Mouse (Mus musculus): ENCODE results near the gene Cox4i2. TPM values are rescaled to one million over a fixed set of nuclear protein-coding genes. Genes with fewer than 3 reads are reported as not detected.

Cox4i2 gene
- polyA plus RNA-seq, 1 experiment from 2014 or later = 5.2 TPM

- 88% methylated on average over 3 of the region's 3 CpGs for WGBS
- Histone ChIP-seq H3K4me1 (no peaks in the 10 kb centered on the region), H3K4me2 (no peak overlapping the region), H3K9ac (no peak overlapping the region), H3K27me3 (replicated peaks) (no peaks in the 10 kb centered on the region), H3K4me3 (no peak overlapping the region), H3K27ac (no peak overlapping the region), H3K36me3 (replicated peaks) (no peaks in the 10 kb centered on the region), H3K9me3 (no peaks in the 10 kb centered on the region)
- ATAC-seq (replicated peaks) = no peak
Measured at GRCm38 (mm10) chr2:152777081-152777480, 23.1 kb downstream of the Cox4i2 start.

GRCm38 (mm10) chr2:152780466-152780865, 26.5 kb downstream of the Cox4i2 start:
- Histone ChIP-seq H3K27ac (no peak overlapping the region), H3K4me3 (no peak overlapping the region), H3K36me3 (replicated peaks) (no peaks in the 10 kb centered on the region), H3K9me3 (no peaks in the 10 kb centered on the region), H3K9ac (no peak overlapping the region), H3K4me2 (no peak overlapping the region), H3K4me1 (no peaks in the 10 kb centered on the region), H3K27me3 (replicated peaks) (no peaks in the 10 kb centered on the region)
- 100% methylated on average over 2 of the region's 2 CpGs for WGBS
- ATAC-seq (replicated peaks) = no peak

GRCm38 (mm10) chr2:152781031-152781711, 27.2 kb downstream of the Cox4i2 start:
- 84% methylated on average over 3 of the region's 3 CpGs for WGBS
- H3K4me1 ChIP-seq = peaks cover 4% of the 10 kb centered on the region; the same call in 1 of the 2 replicates
- H3K4me3 ChIP-seq = no peak overlapping the region
- H3K9ac ChIP-seq = no peak overlapping the region
- H3K27ac ChIP-seq = no peak overlapping the region
- H3K4me2 ChIP-seq = no peak overlapping the region
- H3K36me3 ChIP-seq (replicated peaks) = no peaks in the 10 kb centered on the region
- no peaks in the 10 kb centered on the region for H3K27me3 ChIP-seq (replicated peaks)
- no peaks in the 10 kb centered on the region for H3K9me3 ChIP-seq
- no peak for ATAC-seq (replicated peaks)

- Histone ChIP-seq H3K27ac (no peak overlapping the region), H3K27me3 (replicated peaks) (no peaks in the 10 kb centered on the region), H3K4me1 (peaks cover 5% of the 10 kb centered on the region; the same call in 1 of the 2 replicates), H3K36me3 (replicated peaks) (no peaks in the 10 kb centered on the region), H3K9me3 (no peaks in the 10 kb centered on the region), H3K9ac (no peak overlapping the region), H3K4me2 (no peak overlapping the region), H3K4me3 (no peak overlapping the region)
- no peak for ATAC-seq (replicated peaks)
- WGBS = 89% methylated on average over 5 of the region's 5 CpGs
Measured at GRCm38 (mm10) chr2:152782656-152783055, 28.7 kb downstream of the Cox4i2 start.

- no peaks in the 10 kb centered on the region for H3K36me3 ChIP-seq (replicated peaks)
- WGBS = 96% methylated on average over 5 of the region's 5 CpGs
- H3K9ac ChIP-seq = no peak overlapping the region
- no peaks in the 10 kb centered on the region for H3K9me3 ChIP-seq
- no peaks in the 10 kb centered on the region for H3K27me3 ChIP-seq (replicated peaks)
- no peak overlapping the region for H3K4me3 ChIP-seq
- H3K27ac ChIP-seq = no peak overlapping the region
- H3K4me1 ChIP-seq = peaks cover 5% of the 10 kb centered on the region; the same call in 1 of the 2 replicates
- no peak for ATAC-seq (replicated peaks)
- no peak overlapping the region for H3K4me2 ChIP-seq
Measured at GRCm38 (mm10) chr2:152783241-152783640, 29.3 kb downstream of the Cox4i2 start.

DNA sequence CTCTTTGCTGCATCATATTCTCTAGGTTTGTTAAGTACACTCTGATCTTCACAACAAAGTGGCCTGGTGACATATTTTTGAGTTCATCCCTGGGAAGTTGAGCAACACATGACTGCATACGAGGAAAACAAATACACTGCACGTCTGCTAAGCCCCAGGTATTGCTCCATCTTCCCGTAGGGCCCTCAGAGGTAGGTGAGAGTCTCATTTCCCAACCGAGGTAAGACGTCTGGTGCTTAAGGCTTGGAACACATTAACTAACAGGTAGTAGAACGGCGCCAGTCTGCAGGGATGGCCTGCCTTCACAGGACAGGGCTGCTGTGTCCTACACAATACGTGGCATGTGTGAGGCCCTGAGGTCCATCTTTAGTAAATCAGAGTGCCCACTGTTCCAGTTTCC, 30.7 kb downstream of the Cox4i2 start:
- Histone ChIP-seq H3K27ac (0 out of 2 replicates have a peak overlapping the region, but pooled peaks have one; percentile 61), H3K9ac (no peak overlapping the region), H3K4me3 (no peak overlapping the region), H3K36me3 (replicated peaks) (no peaks in the 10 kb centered on the region), H3K9me3 (no peaks in the 10 kb centered on the region), H3K27me3 (replicated peaks) (no peaks in the 10 kb centered on the region), H3K4me2 (no peak overlapping the region), H3K4me1 (peaks cover 7% of the 10 kb centered on the region; the same call in 1 of the 2 replicates)
- no peak for ATAC-seq (replicated peaks)
- 93% methylated on average over 8 of the region's 8 CpGs for WGBS

DNA sequence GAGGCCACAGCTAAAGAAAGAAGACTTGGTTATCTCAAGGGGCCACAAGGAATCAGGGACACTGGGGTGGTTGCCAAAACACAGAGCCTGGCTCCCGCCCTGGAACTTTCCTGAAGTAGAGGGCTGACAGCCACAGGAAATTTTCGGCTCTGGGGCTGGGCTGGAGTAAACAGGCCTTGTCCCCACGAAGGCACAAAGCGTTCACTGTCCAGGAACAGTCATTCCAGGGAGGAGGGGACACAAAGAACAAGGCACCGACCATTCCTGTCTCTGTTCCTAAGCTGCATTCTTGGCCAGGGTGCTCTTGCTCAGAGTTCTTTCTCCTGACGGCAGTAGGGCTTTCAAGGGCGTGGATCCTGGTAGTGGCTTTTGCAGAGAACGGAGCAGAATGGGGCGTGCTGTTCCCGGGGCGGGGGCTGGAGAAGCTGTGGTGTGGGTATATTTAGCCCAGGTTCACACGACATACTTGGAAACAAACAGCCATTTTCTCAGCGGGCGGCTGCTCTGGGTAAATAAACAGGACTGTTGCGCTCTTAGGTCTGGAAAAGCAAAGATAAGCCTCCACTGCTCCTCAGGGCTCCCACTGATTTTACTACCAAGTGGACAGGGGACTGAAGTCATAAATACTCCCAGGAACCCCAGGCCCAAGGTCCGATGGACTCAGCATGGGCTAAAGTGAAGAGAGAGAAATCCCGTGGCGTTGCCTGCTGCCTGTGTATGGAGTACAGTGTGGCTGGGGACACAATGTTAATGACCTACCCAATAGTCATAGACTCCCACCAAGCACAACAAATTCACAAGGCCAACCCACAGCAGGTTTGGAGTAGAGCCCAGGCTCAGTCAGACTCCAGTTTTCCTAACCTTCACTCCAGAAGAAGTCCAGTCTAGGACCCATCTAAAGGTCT, 31.7 kb downstream of the Cox4i2 start:
- no peak overlapping the region for H3K9ac ChIP-seq
- H3K9me3 ChIP-seq = no peaks in the 10 kb centered on the region
- peaks cover 10% of the 10 kb centered on the region; the same call in 1 of the 2 replicates for H3K4me1 ChIP-seq
- 73% methylated on average over 18 of the region's 18 CpGs for WGBS
- ATAC-seq (replicated peaks) = peak; percentile 40; the same call in 1 of the 2 replicates
- no peaks in the 10 kb centered on the region for H3K27me3 ChIP-seq (replicated peaks)
- H3K4me3 ChIP-seq = no peak overlapping the region
- H3K27ac ChIP-seq = peak overlapping the region; percentile 61
- H3K36me3 ChIP-seq (replicated peaks) = no peaks in the 10 kb centered on the region
- no peak overlapping the region for H3K4me2 ChIP-seq

DNA sequence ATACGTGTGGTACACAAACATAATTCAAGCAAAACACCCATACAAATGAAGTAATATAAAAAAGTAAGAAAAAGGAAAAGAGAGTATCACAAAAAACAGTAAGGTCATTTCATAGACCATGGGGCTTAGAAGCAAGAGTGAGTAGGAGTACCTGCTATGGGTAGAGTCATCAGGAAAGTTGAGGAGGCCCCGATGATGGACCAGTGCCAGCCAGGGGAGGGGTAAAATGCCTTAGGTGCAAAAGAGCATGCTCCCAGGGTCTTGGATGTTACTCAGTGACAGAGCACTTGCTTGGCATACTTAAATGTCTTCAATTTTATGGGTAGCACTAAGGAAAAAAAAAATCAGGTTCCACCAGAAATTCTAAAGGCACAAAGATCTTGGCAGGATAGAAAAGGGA, 33.2 kb downstream of the Cox4i2 start:
- WGBS = 95% methylated on average over 2 of the region's 2 CpGs
- Histone ChIP-seq H3K4me3 (no peak overlapping the region), H3K27ac (no peak overlapping the region), H3K9me3 (no peaks in the 10 kb centered on the region), H3K27me3 (replicated peaks) (no peaks in the 10 kb centered on the region), H3K36me3 (replicated peaks) (no peaks in the 10 kb centered on the region), H3K4me2 (no peak overlapping the region), H3K4me1 (peaks cover 10% of the 10 kb centered on the region; the same call in 1 of the 2 replicates), H3K9ac (no peak overlapping the region)
- ATAC-seq (replicated peaks) = no peak

- Histone ChIP-seq H3K9ac (no peak overlapping the region), H3K4me1 (peaks cover 10% of the 10 kb centered on the region; the same call in 1 of the 2 replicates), H3K9me3 (no peaks in the 10 kb centered on the region), H3K36me3 (replicated peaks) (no peaks in the 10 kb centered on the region), H3K4me2 (no peak overlapping the region), H3K4me3 (no peak overlapping the region), H3K27me3 (replicated peaks) (no peaks in the 10 kb centered on the region), H3K27ac (no peak overlapping the region)
- WGBS = 96% methylated on average over 6 of the region's 6 CpGs
- no peak for ATAC-seq (replicated peaks)
Measured at GRCm38 (mm10) chr2:152787543-152787942, 33.6 kb downstream of the Cox4i2 start.

- H3K36me3 ChIP-seq (replicated peaks) = no peaks in the 10 kb centered on the region
- no peaks in the 10 kb centered on the region for H3K27me3 ChIP-seq (replicated peaks)
- WGBS = 75% methylated on average over 6 of the region's 6 CpGs
- no peak overlapping the region for H3K9ac ChIP-seq
- H3K4me3 ChIP-seq = no peak overlapping the region
- no peak overlapping the region for H3K4me2 ChIP-seq
- H3K9me3 ChIP-seq = no peaks in the 10 kb centered on the region
- no peak overlapping the region for H3K27ac ChIP-seq
- peaks cover 10% of the 10 kb centered on the region; the same call in 1 of the 2 replicates for H3K4me1 ChIP-seq
- no peak for ATAC-seq (replicated peaks)
Measured at GRCm38 (mm10) chr2:152788892-152789421, 35.0 kb downstream of the Cox4i2 start.

DNA sequence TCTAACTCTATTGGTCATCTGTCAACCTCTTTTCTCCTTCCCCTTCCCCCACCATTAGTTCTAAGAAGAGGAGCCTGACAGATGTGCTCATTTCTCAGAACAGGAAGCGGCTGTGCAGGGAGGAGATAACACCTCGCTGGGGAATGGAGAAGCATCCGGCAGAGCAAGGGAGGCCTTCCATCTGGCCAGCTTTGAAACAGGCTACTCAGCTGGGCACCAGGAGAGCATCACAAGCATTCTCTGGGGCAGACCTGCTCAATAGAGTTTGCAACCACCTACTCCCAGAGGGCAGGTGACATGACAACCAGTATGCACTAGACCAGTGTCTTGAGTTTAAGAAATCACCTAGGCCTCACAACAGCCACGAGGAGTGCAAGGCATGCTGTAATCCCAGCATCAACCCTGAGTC, 35.6 kb downstream of the Cox4i2 start:
- H3K27ac ChIP-seq = 0 out of 2 replicates have a peak overlapping the region, but pooled peaks have one; percentile 0
- no peak overlapping the region for H3K4me2 ChIP-seq
- H3K9ac ChIP-seq = no peak overlapping the region
- no peak overlapping the region for H3K4me3 ChIP-seq
- no peak for ATAC-seq (replicated peaks)
- no peaks in the 10 kb centered on the region for H3K9me3 ChIP-seq
- no peaks in the 10 kb centered on the region for H3K27me3 ChIP-seq (replicated peaks)
- 80% methylated on average over 4 of the region's 4 CpGs for WGBS
- H3K36me3 ChIP-seq (replicated peaks) = no peaks in the 10 kb centered on the region
- H3K4me1 ChIP-seq = peaks cover 12% of the 10 kb centered on the region; the same call in 1 of the 2 replicates

DNA sequence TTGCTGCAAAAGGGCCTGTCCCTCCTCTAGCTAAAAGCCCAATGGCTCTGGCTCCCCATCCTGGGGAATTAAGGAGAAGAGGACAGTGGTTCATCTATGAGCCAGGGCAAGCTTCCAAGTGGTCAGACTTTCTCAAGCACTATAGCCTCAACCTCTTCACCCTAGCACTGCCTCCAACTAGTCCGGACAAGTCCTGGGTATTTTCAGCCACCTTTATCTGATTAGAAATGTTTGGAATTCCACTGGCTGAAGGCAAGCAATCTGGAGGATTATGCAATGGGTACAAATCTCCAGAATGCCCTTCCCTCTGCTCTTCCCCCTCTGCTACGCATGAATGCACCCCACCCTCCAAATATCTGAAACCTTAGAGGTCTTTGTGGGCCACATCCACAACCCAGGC, 38.5 kb downstream of the Cox4i2 start:
- ATAC-seq (replicated peaks) = no peak
- Histone ChIP-seq H3K9me3 (no peaks in the 10 kb centered on the region), H3K27ac (no peak overlapping the region), H3K4me2 (no peak overlapping the region), H3K4me1 (peaks cover 8% of the 10 kb centered on the region; the same call in 1 of the 2 replicates), H3K36me3 (replicated peaks) (no peaks in the 10 kb centered on the region), H3K27me3 (replicated peaks) (no peaks in the 10 kb centered on the region), H3K9ac (no peak overlapping the region), H3K4me3 (no peak overlapping the region)
- WGBS = 61% methylated on average over 2 of the region's 2 CpGs

All from midbrain, embryonic 15.5 days (tissue).